In genomic region chr7:138121497-138121896, GRCm38 (mm10) we compare ENCODE assay signal across 11 mouse cellular contexts.
DNase-seq lines count a peak whose midpoint lies in the region; ATAC-seq lines count a peak whose summit lies in the region.
"Had no signal": no experiment of that assay in that cellular context is flagged by ENCODE, and none has a peak within 500 bp of the region (broad histone marks: within the 10 kb centered on the region; RNA-seq: fewer than 3 reads in every experiment).

No protein-coding gene starts in this region.

- H3K27ac ChIP-seq in midbrain, embryonic 14.5 days (replicated peaks; ENCODE audit: low read depth, low read length), result no peak overlapping the region; the same call in 1 of the 2 replicates
- H3K27ac ChIP-seq in midbrain, embryonic 10.5 days (replicated peaks), result no peak overlapping the region

- WGBS in midbrain, embryonic 14.5 days, result 43% methylated on average over 4 of the region's 4 CpGs
- WGBS in midbrain, embryonic 10.5 days, result 49% methylated on average over 4 of the region's 4 CpGs

- no peak overlapping the region for H3K4me2 ChIP-seq in midbrain, embryonic 14.5 days (ENCODE audit: low read length)
- H3K4me2 ChIP-seq: lung, embryonic 14.5 days had no signal

- ATAC-seq in midbrain, embryonic 14.5 days (ENCODE audit: low FRiP score, low TSS enrichment), result no peak
- ATAC-seq: intestine, postnatal 0 days had no signal

- H3K27me3 ChIP-seq in midbrain, embryonic 14.5 days (ENCODE audit: control insufficient read depth, insufficient read depth, low read length), result no peaks in the 10 kb centered on the region
- H3K27me3 ChIP-seq in midbrain, embryonic 10.5 days (ENCODE audit: low read depth, poor library complexity, severe bottlenecking), result no peaks in the 10 kb centered on the region

- H3K9me3 ChIP-seq in midbrain, embryonic 14.5 days (ENCODE audit: control insufficient read depth, low read length), result no peaks in the 10 kb centered on the region
- no peaks in the 10 kb centered on the region for H3K9me3 ChIP-seq in midbrain, embryonic 10.5 days (replicated peaks)

- H3K36me3 ChIP-seq in midbrain, embryonic 14.5 days (ENCODE audit: control insufficient read depth, insufficient read depth, low read length), result no peaks in the 10 kb centered on the region
- H3K36me3 ChIP-seq in midbrain, embryonic 10.5 days, result no peaks in the 10 kb centered on the region

- H3K4me3 ChIP-seq in midbrain, embryonic 14.5 days (replicated peaks; ENCODE audit: low read depth, low read length), result no peak overlapping the region
- no peak overlapping the region for H3K4me3 ChIP-seq in midbrain, embryonic 10.5 days

- no peaks in the 10 kb centered on the region for H3K4me1 ChIP-seq in midbrain, embryonic 14.5 days (ENCODE audit: control insufficient read depth, insufficient read depth, low read length)
- H3K4me1 ChIP-seq in midbrain, embryonic 10.5 days, result no peaks in the 10 kb centered on the region

- no peak overlapping the region for H3K9ac ChIP-seq in midbrain, embryonic 14.5 days (replicated peaks; ENCODE audit: low read length)
- H3K9ac ChIP-seq: lung, embryonic 14.5 days had no signal

- peak; percentile 12 for DNase-seq in adrenal gland, postnatal 14 days
- no peak for DNase-seq in adrenal gland, postnatal 36 days
- DNase-seq in midbrain, embryonic 14.5 days, result peak; percentile 49
- no peak for DNase-seq in midbrain, embryonic 10.5 days (ENCODE audit: low spot score)
- DNase-seq in layer of hippocampus, adult 9-11 months, result peak; percentile 49
- peak; percentile 7 for DNase-seq in right cerebral cortex, postnatal 25 days
- no peak for DNase-seq in thymus, postnatal 25 days
- no peak for DNase-seq in B cell, adult 2 months
- DNase-seq: lung, embryonic 14.5 days; spleen, adult 18-20 months had no signal

Comparison
In these comparisons a context has a peak if more than half of its experiments do, and no peak if none do; other contexts are left out.
1. DNase-seq: peak in adrenal gland, postnatal 14 days (single experiment), midbrain, embryonic 14.5 days (single experiment), layer of hippocampus, adult 9-11 months (single experiment) and right cerebral cortex, postnatal 25 days (single experiment); none in adrenal gland, postnatal 36 days (0 of 2), midbrain, embryonic 10.5 days (single experiment), thymus, postnatal 25 days (single experiment) and B cell, adult 2 months (0 of 2).